Mouse (Mus musculus) bone marrow, adult 2 months (tissue): Measurements from ENCODE around the gene Btla.

Experiments used
- CTCF ChIP-seq: fragments of 200-500 bp; IDR thresholded peaks from 2 replicates; pipeline ENCODE4 v1.5.1; 2011; ENCODE audit warnings: low read length, control low read depth; ENCODE audit not compliant: control insufficient read depth, insufficient read depth
- POLR2A ChIP-seq: fragments of 200-500 bp; IDR thresholded peaks from 2 replicates; pipeline ENCODE4 v1.6.1; 2011; ENCODE audit warnings: low read depth, mild to moderate bottlenecking, control low read depth, low read length, borderline replicate concordance; ENCODE audit not compliant: control insufficient read depth

DNA sequence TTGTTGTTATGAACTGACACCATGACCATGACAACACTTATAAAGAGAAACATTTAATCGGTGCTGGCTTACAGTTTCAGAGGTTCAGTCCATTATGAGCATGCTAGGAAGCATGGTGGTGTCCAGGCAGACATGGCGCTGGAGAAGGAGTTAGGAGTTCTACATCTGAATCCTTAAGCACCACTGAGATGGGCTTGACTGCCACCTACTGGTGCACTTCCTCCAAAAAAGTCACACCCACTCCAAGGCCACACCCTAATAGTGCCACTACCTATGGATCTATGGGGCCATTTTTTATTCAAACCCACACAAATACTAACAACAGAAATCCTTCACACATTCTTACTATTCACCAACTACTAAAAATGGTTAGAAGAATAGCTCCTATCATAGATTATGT lies 35.5 kb downstream of the Btla start:
- TF ChIP-seq CTCF (peak; percentile 50), POLR2A (no peak)
